Comparison of ENCODE assay signal across 8 mouse cellular contexts in the genomic region with DNA sequence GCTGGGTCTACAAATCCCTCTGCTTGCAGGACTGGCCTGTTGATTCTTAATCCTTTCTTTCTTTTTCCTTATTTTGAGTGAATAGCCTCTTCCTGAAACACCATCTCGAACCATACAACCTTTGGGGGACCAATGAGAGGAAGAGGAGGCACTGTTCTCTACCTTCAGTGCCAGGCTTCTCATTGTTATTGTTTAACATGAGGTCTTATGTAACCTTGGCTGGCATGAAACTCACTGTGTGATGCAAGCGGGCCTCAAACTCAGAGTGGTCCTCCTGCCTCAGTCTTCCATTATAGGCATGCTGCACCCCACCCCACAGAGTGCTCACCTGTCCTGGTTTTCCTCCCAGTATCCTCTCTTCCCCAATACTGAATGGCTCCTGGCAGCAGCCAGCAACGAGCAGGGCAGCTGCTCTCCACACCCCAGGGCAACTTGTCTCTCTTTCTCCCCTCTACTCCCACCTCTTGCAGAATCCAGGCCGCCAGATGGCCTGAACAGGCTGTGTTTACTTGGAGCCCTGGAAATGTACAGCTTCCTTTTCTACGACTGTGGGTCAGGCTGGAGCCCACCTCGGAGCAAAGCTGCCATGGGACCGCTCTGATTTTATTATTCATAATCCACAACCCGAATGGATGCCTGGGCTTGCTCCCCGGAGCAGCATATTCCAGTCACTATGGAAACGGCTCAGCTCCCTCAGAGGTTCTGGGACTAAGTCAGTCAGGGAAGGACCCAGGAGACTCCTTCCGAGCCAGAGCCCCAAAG. TPM values are rescaled to one million over a fixed set of nuclear protein-coding genes. Genes with fewer than 3 reads are reported as not detected.
DNase-seq lines count a peak whose midpoint lies in the region; ATAC-seq and TF ChIP-seq lines count a peak whose summit lies in the region.

No protein-coding gene starts in this region.

- H3K4me3 ChIP-seq in hindbrain, embryonic 15.5 days = no peak overlapping the region
- no peak overlapping the region for H3K4me3 ChIP-seq in midbrain, postnatal 0 days (ENCODE audit: low read depth, low read length)
- H3K4me3 ChIP-seq in heart, embryonic 12.5 days = no peak overlapping the region
- H3K4me3 ChIP-seq in gastrocnemius, adult 2 months = no peak overlapping the region

- ATAC-seq in hindbrain, embryonic 15.5 days (ENCODE audit: low FRiP score, low read depth) = peak; percentile 43
- 0 out of 2 replicates have a peak, but pooled peaks have one; percentile 12 for ATAC-seq in midbrain, postnatal 0 days (ENCODE audit: low FRiP score)
- ATAC-seq in heart, embryonic 12.5 days (ENCODE audit: insufficient number of reproducible peaks, low FRiP score) = no peak

- DNase-seq in layer of hippocampus, adult 11-12 months (ENCODE audit: low spot score) = peak; percentile 63
- no peak for DNase-seq in layer of hippocampus, adult 9-10 months (ENCODE audit: low spot score)
- DNase-seq in cerebellum, adult 9-10 months = peak; percentile 88
- DNase-seq in midbrain, postnatal 0 days (ENCODE audit: low spot score) = peak; percentile 82
- no peak for DNase-seq in adrenal gland, postnatal 4 days (ENCODE audit: low spot score in 2 of 2)
- no peak for DNase-seq in gastrocnemius, adult 2 months

- H3K27me3 ChIP-seq in hindbrain, embryonic 15.5 days = no peaks in the 10 kb centered on the region
- no peaks in the 10 kb centered on the region for H3K27me3 ChIP-seq in midbrain, postnatal 0 days (ENCODE audit: insufficient read depth, low read length)
- no peaks in the 10 kb centered on the region for H3K27me3 ChIP-seq in heart, embryonic 12.5 days (replicated peaks)

- no peak for TF ChIP-seq CTCF in midbrain, postnatal 0 days (IDR thresholded peaks at IDR 0.05)
- no peak for TF ChIP-seq CTCF in gastrocnemius, adult 2 months (IDR thresholded peaks at IDR 0.05)

- H3K9me3 ChIP-seq in hindbrain, embryonic 15.5 days = no peaks in the 10 kb centered on the region
- no peaks in the 10 kb centered on the region for H3K9me3 ChIP-seq in midbrain, postnatal 0 days (ENCODE audit: low read length)
- no peaks in the 10 kb centered on the region for H3K9me3 ChIP-seq in heart, embryonic 12.5 days (replicated peaks)

- no peak overlapping the region; the same call in 1 of the 2 replicates for H3K9ac ChIP-seq in hindbrain, embryonic 15.5 days
- no peak overlapping the region; the same call in 1 of the 2 replicates for H3K9ac ChIP-seq in midbrain, postnatal 0 days (replicated peaks; ENCODE audit: low read length, poor library complexity, severe bottlenecking)
- H3K9ac ChIP-seq in heart, embryonic 12.5 days = no peak overlapping the region

- WGBS in hindbrain, embryonic 15.5 days = 35% methylated on average over 11 of the region's 11 CpGs
- WGBS in midbrain, postnatal 0 days = 18% methylated on average over 11 of the region's 11 CpGs
- WGBS in heart, embryonic 12.5 days = 50% methylated on average over 11 of the region's 11 CpGs

- H3K4me2 ChIP-seq in hindbrain, embryonic 15.5 days = peak overlapping the region; percentile 21
- H3K4me2 ChIP-seq in midbrain, postnatal 0 days (ENCODE audit: low read depth, low read length, poor library complexity, severe bottlenecking) = peak overlapping the region; percentile 7
- no peak overlapping the region for H3K4me2 ChIP-seq in heart, embryonic 12.5 days

- peaks cover 30% of the 10 kb centered on the region for H3K4me1 ChIP-seq in hindbrain, embryonic 15.5 days (replicated peaks)
- peaks cover 22% of the 10 kb centered on the region; the same call in 1 of the 2 replicates for H3K4me1 ChIP-seq in midbrain, postnatal 0 days (ENCODE audit: insufficient read depth, low read length)
- H3K4me1 ChIP-seq in heart, embryonic 12.5 days (replicated peaks) = peaks cover 15% of the 10 kb centered on the region

- intact Hi-C loops in gastrocnemius, adult 2 months (cut with DNase I) = no loop called here

- H3K36me3 ChIP-seq in hindbrain, embryonic 15.5 days = peaks cover 10% of the 10 kb centered on the region
- peaks cover 6% of the 10 kb centered on the region; the same call in 1 of the 2 replicates for H3K36me3 ChIP-seq in midbrain, postnatal 0 days (ENCODE audit: insufficient read depth, low read length)
- peaks cover 4% of the 10 kb centered on the region; the same call in 1 of the 2 replicates for H3K36me3 ChIP-seq in heart, embryonic 12.5 days

- peak overlapping the region; percentile 73 for H3K27ac ChIP-seq in hindbrain, embryonic 15.5 days (replicated peaks)
- peak overlapping the region; percentile 69 for H3K27ac ChIP-seq in midbrain, postnatal 0 days (ENCODE audit: low read depth, low read length)
- no peak overlapping the region for H3K27ac ChIP-seq in heart, embryonic 12.5 days (ENCODE audit: poor library complexity, severe bottlenecking)
- no peak overlapping the region for H3K27ac ChIP-seq in gastrocnemius, adult 2 months

RNA-seq across cellular contexts. Expression of gene Mrpl58, which starts 2.7 kb away (rescaled TPM):
- 180 and 190 TPM in 2 replicates for polyA plus RNA-seq in hindbrain, embryonic 15.5 days (2015; fragmentation: Nextera tagmentation; extraction: Ambion mirVana)
- 69.2 and 78.1 TPM in 2 replicates for total RNA-seq in midbrain, postnatal 0 days (2014; rRNA removed)
- polyA plus RNA-seq in midbrain, postnatal 0 days (2015; fragmentation: Nextera tagmentation; extraction: Ambion mirVana) = 187 and 201 TPM in 2 replicates
- total RNA-seq in adrenal gland, postnatal 4 days (2021) = 100 to 1,000 TPM; 150 to 158 TPM
- 156 and 162 TPM in 2 replicates for polyA plus RNA-seq in heart, embryonic 12.5 days (2016; fragmentation: Nextera tagmentation; extraction: Ambion mirVana)
- 10 to 100 TPM; 79.2 to 99.2 TPM for total RNA-seq in gastrocnemius, adult 2 months (2021)

RNA-seq across cellular contexts. Expression of gene Atp5h, which starts 19.0 kb away (rescaled TPM):
- polyA plus RNA-seq in hindbrain, embryonic 15.5 days (2015; fragmentation: Nextera tagmentation; extraction: Ambion mirVana) = 877 and 940 TPM in 2 replicates
- 319 and 329 TPM in 2 replicates for total RNA-seq in midbrain, postnatal 0 days (2014; rRNA removed)
- polyA plus RNA-seq in midbrain, postnatal 0 days (2015; fragmentation: Nextera tagmentation; extraction: Ambion mirVana) = 934 and 951 TPM in 2 replicates
- total RNA-seq in adrenal gland, postnatal 4 days (2021) = 100 to 1,000 TPM; 503 to 527 TPM
- polyA plus RNA-seq in heart, embryonic 12.5 days (2016; fragmentation: Nextera tagmentation; extraction: Ambion mirVana) = 1,576 and 1,627 TPM in 2 replicates
- 100 to 1,000 TPM; 680 to 956 TPM for total RNA-seq in gastrocnemius, adult 2 months (2021)

RNA-seq across cellular contexts. Expression of gene Cdr2l, which starts 19.1 kb away (rescaled TPM):
- 25.0 and 27.0 TPM in 2 replicates for polyA plus RNA-seq in hindbrain, embryonic 15.5 days (2015; fragmentation: Nextera tagmentation; extraction: Ambion mirVana)
- 66.0 and 68.8 TPM in 2 replicates for total RNA-seq in midbrain, postnatal 0 days (2014; rRNA removed)
- polyA plus RNA-seq in midbrain, postnatal 0 days (2015; fragmentation: Nextera tagmentation; extraction: Ambion mirVana) = 16.0 and 17.2 TPM in 2 replicates
- 10 to 100 TPM; 44.3 to 47.4 TPM for total RNA-seq in adrenal gland, postnatal 4 days (2021)
- polyA plus RNA-seq in heart, embryonic 12.5 days (2016; fragmentation: Nextera tagmentation; extraction: Ambion mirVana) = 9.0 and 9.5 TPM in 2 replicates
- 1 to 10 TPM; 1.5 to 2.0 TPM for total RNA-seq in gastrocnemius, adult 2 months (2021)

RNA-seq across cellular contexts. Expression of gene Kctd2, which starts 19.1 kb away (rescaled TPM):
- 23.6 and 26.2 TPM in 2 replicates for polyA plus RNA-seq in hindbrain, embryonic 15.5 days (2015; fragmentation: Nextera tagmentation; extraction: Ambion mirVana)
- total RNA-seq in midbrain, postnatal 0 days (2014; rRNA removed) = 22.1 and 27.4 TPM in 2 replicates
- polyA plus RNA-seq in midbrain, postnatal 0 days (2015; fragmentation: Nextera tagmentation; extraction: Ambion mirVana) = 27.7 and 29.4 TPM in 2 replicates
- 10 to 100 TPM; 56.7 to 61.6 TPM for total RNA-seq in adrenal gland, postnatal 4 days (2021)
- polyA plus RNA-seq in heart, embryonic 12.5 days (2016; fragmentation: Nextera tagmentation; extraction: Ambion mirVana) = 16.0 and 17.5 TPM in 2 replicates
- 10 to 100 TPM; 14.8 to 22.3 TPM for total RNA-seq in gastrocnemius, adult 2 months (2021)

RNA-seq across cellular contexts. Expression of gene Hid1, which starts 33.3 kb away (rescaled TPM):
- polyA plus RNA-seq in hindbrain, embryonic 15.5 days (2015; fragmentation: Nextera tagmentation; extraction: Ambion mirVana) = 57.2 and 62.4 TPM in 2 replicates
- 96.0 and 106 TPM in 2 replicates for total RNA-seq in midbrain, postnatal 0 days (2014; rRNA removed)
- 65.6 TPM in 2 replicates for polyA plus RNA-seq in midbrain, postnatal 0 days (2015; fragmentation: Nextera tagmentation; extraction: Ambion mirVana)
- total RNA-seq in adrenal gland, postnatal 4 days (2021) = 10 to 100 TPM; 29.0 to 34.2 TPM
- 6.0 and 7.4 TPM in 2 replicates for polyA plus RNA-seq in heart, embryonic 12.5 days (2016; fragmentation: Nextera tagmentation; extraction: Ambion mirVana)
- total RNA-seq in gastrocnemius, adult 2 months (2021) = 1 to 10 TPM; 1.0 to 1.2 TPM

Comparison
In these comparisons a context has a peak if more than half of its experiments do, and no peak if none do; other contexts are left out.
1. DNase-seq: peak in layer of hippocampus, adult 11-12 months (single experiment), cerebellum, adult 9-10 months (single experiment) and midbrain, postnatal 0 days (single experiment); none in layer of hippocampus, adult 9-10 months (single experiment), adrenal gland, postnatal 4 days (0 of 2) and gastrocnemius, adult 2 months (single experiment).
2. H3K27ac ChIP-seq: peak in hindbrain, embryonic 15.5 days (single experiment) and midbrain, postnatal 0 days (single experiment); none in heart, embryonic 12.5 days (single experiment) and gastrocnemius, adult 2 months (single experiment).
3. RNA of gene Cdr2l, which starts 19.1 kb away (total RNA-seq): 66.0 to 68.8 TPM in midbrain, postnatal 0 days and 44.3 to 47.4 TPM in adrenal gland, postnatal 4 days; 1.5 to 2.0 TPM in gastrocnemius, adult 2 months; every median in the first group is over 10 times any median in the second.